Mouse (Mus musculus) cerebellum, adult 2 months (tissue): Measurements from ENCODE around the gene Bcl2a1d.
"Not testable (repeated sequence)": the region's sequence is repeated elsewhere in the genome, so short reads cannot be mapped to it uniquely, and the experiment has no call there.

ENCODE experiments used
- CTCF ChIP-seq: fragments of 200-500 bp; IDR thresholded peaks from 2 replicates; pipeline ENCODE4 v1.5.1; 2011; ENCODE audit warnings: low read depth, mild to moderate bottlenecking, control low read depth, low read length, moderate library complexity, borderline replicate concordance; ENCODE audit not compliant: insufficient read depth
- POLR2A ChIP-seq: fragments of 200-500 bp; IDR thresholded peaks from 2 replicates; pipeline ENCODE4 v1.6.1; 2011; ENCODE audit warnings: low read length, control low read depth, borderline replicate concordance; ENCODE audit not compliant: insufficient read depth

- not testable (repeated sequence) for TF ChIP-seq POLR2A, CTCF
These were observed 14.3 kb upstream of the Bcl2a1d start for GRCm38 (mm10) chr9:88746046-88746445.
